Mouse (Mus musculus) embryo, embryonic 11.5 days (tissue): ENCODE measurements around the gene Vmn1r9.
"Not testable (repeated sequence)": the region's sequence is repeated elsewhere in the genome, so short reads cannot be mapped to it uniquely, and the experiment has no call there.

Source experiments
- DNase-seq: peaks from one replicate; pipeline ENCODE4 v3.0.0-alpha.2; 2012; ENCODE audit warnings: low read depth, low spot score

Vmn1r9 gene

GRCm38 (mm10) chr6:57066487-57066886, at the start of gene Vmn1r9:
Vmn1r9 (plus strand) TSS chr6:57066787.
- no peak for DNase-seq

GRCm38 (mm10) chr6:57025224-57025623, 41.4 kb upstream of the Vmn1r9 start, which contains the start of gene Vmn1r7:
Vmn1r7 (minus strand) TSS chr6:57025324.
- not testable (repeated sequence) for DNase-seq

GRCm38 (mm10) chr6:57031984-57032383, 34.6 kb upstream of the Vmn1r9 start, which contains the start of gene Vmn1r8:
Vmn1r8 (plus strand) TSS chr6:57032284.
- DNase-seq: no peak

GRCm38 (mm10) chr6:57034674-57035073, 31.9 kb upstream of the Vmn1r9 start:
- no peak for DNase-seq

- DNase-seq: no peak
Measured at GRCm38 (mm10) chr6:57063730-57064129, 2.9 kb upstream of the Vmn1r9 start.

GRCm38 (mm10) chr6:57106358-57106757, 39.8 kb downstream of the Vmn1r9 start:
- DNase-seq: no peak

- no peak for DNase-seq
Measured at GRCm38 (mm10) chr6:57109154-57109553, 42.6 kb downstream of the Vmn1r9 start, which contains the start of gene Vmn1r10. Vmn1r10 (plus strand) TSS chr6:57109454.
